Mouse (Mus musculus): ENCODE data around the gene Gm21304.
"Not testable (repeated sequence)": the region's sequence is repeated elsewhere in the genome, so short reads cannot be mapped to it uniquely, and the experiment has no call there.

Gene Gm21304

GRCm38 (mm10) chr10:104168215-104168614 lies at the start of gene Gm21304:
Gm21304 (plus strand) TSS chr10:104168515.
- DNase-seq (ENCODE audit: low spot score in 2 of 2), result not testable (repeated sequence)

- not testable (repeated sequence) for DNase-seq (ENCODE audit: low spot score in 2 of 2)
Measured at GRCm38 (mm10) chr10:104142687-104143086, 25.6 kb upstream of the Gm21304 start, which contains the start of gene Gm21293. Gm21293 (plus strand) TSS chr10:104142987.

GRCm38 (mm10) chr10:104151197-104151596 lies 17.1 kb upstream of the Gm21304 start, which contains the start of gene Gm6763:
Gm6763 (plus strand) TSS chr10:104151497.
- DNase-seq (ENCODE audit: low spot score in 2 of 2), result not testable (repeated sequence)

- not testable (repeated sequence) for DNase-seq (ENCODE audit: low spot score in 2 of 2)
Measured at GRCm38 (mm10) chr10:104159706-104160105, 8.6 kb upstream of the Gm21304 start, which contains the start of gene Gm8764. Gm8764 (plus strand) TSS chr10:104160006.

- not testable (repeated sequence) for DNase-seq (ENCODE audit: low spot score in 2 of 2)
Measured at GRCm38 (mm10) chr10:104176724-104177123, 8.4 kb downstream of the Gm21304 start, which contains the start of gene Gm21312. Gm21312 (plus strand) TSS chr10:104177024.

- not testable (repeated sequence) for DNase-seq (ENCODE audit: low spot score in 2 of 2)
Measured at GRCm38 (mm10) chr10:104185233-104185632, 16.9 kb downstream of the Gm21304 start, which contains the start of gene Gm20765. Gm20765 (plus strand) TSS chr10:104185533.

GRCm38 (mm10) chr10:104193742-104194141 lies 25.4 kb downstream of the Gm21304 start, which contains the start of gene Gm4340:
Gm4340 (plus strand) TSS chr10:104194042.
- not testable (repeated sequence) for DNase-seq (ENCODE audit: low spot score in 2 of 2)

GRCm38 (mm10) chr10:104209655-104210054 lies 41.3 kb downstream of the Gm21304 start:
- DNase-seq (ENCODE audit: low spot score in 2 of 2), result no peak

- DNase-seq (ENCODE audit: low spot score in 2 of 2), result no peak
Measured at GRCm38 (mm10) chr10:104210268-104210990, 42.1 kb downstream of the Gm21304 start.

- DNase-seq (ENCODE audit: low spot score in 2 of 2), result no peak
Measured at GRCm38 (mm10) chr10:104214527-104214926, 46.2 kb downstream of the Gm21304 start.
